Mouse (Mus musculus): ENCODE measurements around the gene Tmem201. TPM values are rescaled to one million over a fixed set of nuclear protein-coding genes. Genes with fewer than 3 reads are reported as not detected.

Tmem201 gene
- polyA plus RNA-seq, 1 experiment from 2014 or later = 3.0 TPM

- H3K27ac ChIP-seq = peak overlapping the region; percentile 96
- peaks cover 90% of the 10 kb centered on the region for H3K79me2 ChIP-seq (ENCODE audit: inconsistent target)
- 0 out of 2 replicates have a peak, but pooled peaks cover 6% of the 10 kb centered on the region for H3K36me3 ChIP-seq (ENCODE audit: inconsistent target)
- H3K4me3 ChIP-seq (ENCODE audit: inconsistent target) = peak overlapping the region; percentile 72
- 0% methylated on average over 10 of the region's 15 CpGs for WGBS (ENCODE audit: missing documents)
Observed at GRCm38 (mm10) chr4:149697506-149698196, 40.2 kb downstream of the Tmem201 start.

- WGBS (ENCODE audit: missing documents) = 3% methylated on average over 16 of the region's 16 CpGs
- Histone ChIP-seq H3K27ac (peak overlapping the region; percentile 96), H3K4me3 (ENCODE audit: inconsistent target) (peak overlapping the region; percentile 72), H3K79me2 (ENCODE audit: inconsistent target) (peaks cover 98% of the 10 kb centered on the region), H3K36me3 (ENCODE audit: inconsistent target) (peaks cover 19% of the 10 kb centered on the region; the same call in 1 of the 2 replicates)
Observed at GRCm38 (mm10) chr4:149696189-149696971, 41.5 kb downstream of the Tmem201 start.

GRCm38 (mm10) chr4:149691368-149691767 lies 46.5 kb downstream of the Tmem201 start:
- Histone ChIP-seq H3K4me3 (ENCODE audit: inconsistent target) (no peak overlapping the region), H3K79me2 (ENCODE audit: inconsistent target) (peaks cover 100% of the 10 kb centered on the region), H3K36me3 (ENCODE audit: inconsistent target) (peaks cover 45% of the 10 kb centered on the region), H3K27ac (no peak overlapping the region)
- 94% methylated on average over 8 of the region's 8 CpGs for WGBS (ENCODE audit: missing documents)

- H3K4me3 ChIP-seq (ENCODE audit: inconsistent target) = no peak overlapping the region
- H3K27ac ChIP-seq = no peak overlapping the region
- peaks cover 49% of the 10 kb centered on the region for H3K36me3 ChIP-seq (ENCODE audit: inconsistent target)
- 89% methylated on average over 8 of the region's 8 CpGs for WGBS (ENCODE audit: missing documents)
- H3K79me2 ChIP-seq (ENCODE audit: inconsistent target) = peaks cover 100% of the 10 kb centered on the region
Observed at GRCm38 (mm10) chr4:149690828-149691280, 47.0 kb downstream of the Tmem201 start.

- peaks cover 54% of the 10 kb centered on the region for H3K36me3 ChIP-seq (ENCODE audit: inconsistent target)
- 74% methylated on average over 12 of the region's 12 CpGs for WGBS (ENCODE audit: missing documents)
- H3K4me3 ChIP-seq (ENCODE audit: inconsistent target) = no peak overlapping the region
- peaks cover 100% of the 10 kb centered on the region for H3K79me2 ChIP-seq (ENCODE audit: inconsistent target)
- no peak overlapping the region for H3K27ac ChIP-seq
Observed at GRCm38 (mm10) chr4:149689822-149690700, 47.8 kb downstream of the Tmem201 start.

- Histone ChIP-seq H3K27ac (no peak overlapping the region), H3K79me2 (ENCODE audit: inconsistent target) (peaks cover 100% of the 10 kb centered on the region), H3K36me3 (ENCODE audit: inconsistent target) (peaks cover 63% of the 10 kb centered on the region), H3K4me3 (ENCODE audit: inconsistent target) (no peak overlapping the region)
- WGBS (ENCODE audit: missing documents) = 89% methylated on average over 14 of the region's 14 CpGs
Observed at GRCm38 (mm10) chr4:149688861-149689260, 49.0 kb downstream of the Tmem201 start.

- Histone ChIP-seq H3K27ac (no peak overlapping the region), H3K4me3 (ENCODE audit: inconsistent target) (no peak overlapping the region), H3K79me2 (ENCODE audit: inconsistent target) (peaks cover 100% of the 10 kb centered on the region), H3K36me3 (ENCODE audit: inconsistent target) (peaks cover 52% of the 10 kb centered on the region)
- 94% methylated on average over 11 of the region's 11 CpGs for WGBS (ENCODE audit: missing documents)
Observed at GRCm38 (mm10) chr4:149684841-149685623, 52.8 kb downstream of the Tmem201 start.

- WGBS (ENCODE audit: missing documents) = 89% methylated on average over 6 of the region's 7 CpGs
- Histone ChIP-seq H3K27ac (no peak overlapping the region), H3K79me2 (ENCODE audit: inconsistent target) (peaks cover 100% of the 10 kb centered on the region), H3K4me3 (ENCODE audit: inconsistent target) (no peak overlapping the region), H3K36me3 (ENCODE audit: inconsistent target) (peaks cover 57% of the 10 kb centered on the region)
Observed at GRCm38 (mm10) chr4:149683875-149684274, 54.0 kb downstream of the Tmem201 start.

- peaks cover 54% of the 10 kb centered on the region for H3K36me3 ChIP-seq (ENCODE audit: inconsistent target)
- 92% methylated on average over 11 of the region's 11 CpGs for WGBS (ENCODE audit: missing documents)
- H3K4me3 ChIP-seq (ENCODE audit: inconsistent target) = no peak overlapping the region
- H3K79me2 ChIP-seq (ENCODE audit: inconsistent target) = peaks cover 97% of the 10 kb centered on the region
- H3K27ac ChIP-seq = no peak overlapping the region
Observed at GRCm38 (mm10) chr4:149679056-149679770, 58.6 kb downstream of the Tmem201 start.

GRCm38 (mm10) chr4:149678006-149678405 lies 59.8 kb downstream of the Tmem201 start:
- Histone ChIP-seq H3K36me3 (ENCODE audit: inconsistent target) (peaks cover 54% of the 10 kb centered on the region), H3K27ac (no peak overlapping the region), H3K79me2 (ENCODE audit: inconsistent target) (peaks cover 97% of the 10 kb centered on the region), H3K4me3 (ENCODE audit: inconsistent target) (no peak overlapping the region)
- 100% methylated on average over 1 of the region's 1 CpGs for WGBS (ENCODE audit: missing documents)

GRCm38 (mm10) chr4:149675378-149676261 lies 62.2 kb downstream of the Tmem201 start:
- no peak overlapping the region for H3K27ac ChIP-seq
- no peak overlapping the region for H3K4me3 ChIP-seq (ENCODE audit: inconsistent target)
- WGBS (ENCODE audit: missing documents) = 47% methylated on average over 55 of the region's 60 CpGs
- H3K79me2 ChIP-seq (ENCODE audit: inconsistent target) = peaks cover 97% of the 10 kb centered on the region
- peaks cover 66% of the 10 kb centered on the region for H3K36me3 ChIP-seq (ENCODE audit: inconsistent target)

GRCm38 (mm10) chr4:149674814-149675377 lies 62.9 kb downstream of the Tmem201 start:
- Histone ChIP-seq H3K4me3 (ENCODE audit: inconsistent target) (no peak overlapping the region), H3K79me2 (ENCODE audit: inconsistent target) (peaks cover 97% of the 10 kb centered on the region), H3K36me3 (ENCODE audit: inconsistent target) (peaks cover 72% of the 10 kb centered on the region), H3K27ac (no peak overlapping the region)
- WGBS (ENCODE audit: missing documents) = 91% methylated on average over 8 of the region's 8 CpGs
